Mouse (Mus musculus) stomach, embryonic 15.5 days (tissue): ENCODE data around the gene Pde10a. TPM values are rescaled to one million over a fixed set of nuclear protein-coding genes. Genes with fewer than 3 reads are reported as not detected.

Experiments used
- ATAC-seq: fragments of 200-750 bp; cut with Nextera tagmentation; 2 replicates; pipeline ENCODE4 v1.8.0; 2017; ENCODE audit warnings: low read depth, moderate number of reproducible peaks, moderate TSS enrichment; ENCODE audit not compliant: insufficient read depth, low FRiP score
- H3K27ac ChIP-seq: fragments of 300-500 bp; sonication (generic); 2 replicates; pipeline ENCODE4 v1.5.1; 2015; ENCODE audit warnings: mild to moderate bottlenecking, inconsistent platforms
- H3K27me3 ChIP-seq: fragments of 300-500 bp; sonication (generic); replicated peaks from 2 replicates; pipeline ENCODE4 v1.6.1; 2015; ENCODE audit warnings: inconsistent platforms
- H3K36me3 ChIP-seq: fragments of 300-500 bp; sonication (generic); 2 replicates; pipeline ENCODE4 v1.6.1; 2015; ENCODE audit warnings: inconsistent platforms
- H3K4me1 ChIP-seq: fragments of 300-500 bp; sonication (generic); 2 replicates; pipeline ENCODE4 v1.6.1; 2015; ENCODE audit warnings: inconsistent platforms
- H3K4me2 ChIP-seq: fragments of 300-500 bp; sonication (generic); 2 replicates; pipeline ENCODE4 v1.6.1; 2015; ENCODE audit warnings: mild to moderate bottlenecking, inconsistent platforms
- H3K4me3 ChIP-seq: fragments of 300-500 bp; sonication (generic); replicated peaks from 2 replicates; pipeline ENCODE4 v1.5.1; 2015; ENCODE audit warnings: inconsistent platforms
- H3K9ac ChIP-seq: fragments of 300-500 bp; sonication (generic); 2 replicates; pipeline ENCODE4 v1.6.1; 2015; ENCODE audit warnings: inconsistent platforms
- H3K9me3 ChIP-seq: fragments of 300-500 bp; sonication (generic); 2 replicates; pipeline ENCODE4 v1.6.1; 2016; ENCODE audit warnings: inconsistent platforms
- WGBS: fragments of 180-500 bp; shearing (Covaris S2); methylation state at CpG from one replicate; pipeline ENCODE4 v1.1.7; 2015; 5-methylcytosine and 5-hydroxymethylcytosine counted together
- polyA plus RNA-seq: library from polyadenylated mRNA; unstranded; fragments of >200 nt; fragmentation: Nextera tagmentation; extraction: Ambion mirVana; gene quantifications from 2 replicates; pipeline ENCODE4 v1.2.1, GENCODE M21; 2015

The Pde10a gene
- polyA plus RNA-seq, 1 experiment from 2014 or later = 1.4 TPM

DNA sequence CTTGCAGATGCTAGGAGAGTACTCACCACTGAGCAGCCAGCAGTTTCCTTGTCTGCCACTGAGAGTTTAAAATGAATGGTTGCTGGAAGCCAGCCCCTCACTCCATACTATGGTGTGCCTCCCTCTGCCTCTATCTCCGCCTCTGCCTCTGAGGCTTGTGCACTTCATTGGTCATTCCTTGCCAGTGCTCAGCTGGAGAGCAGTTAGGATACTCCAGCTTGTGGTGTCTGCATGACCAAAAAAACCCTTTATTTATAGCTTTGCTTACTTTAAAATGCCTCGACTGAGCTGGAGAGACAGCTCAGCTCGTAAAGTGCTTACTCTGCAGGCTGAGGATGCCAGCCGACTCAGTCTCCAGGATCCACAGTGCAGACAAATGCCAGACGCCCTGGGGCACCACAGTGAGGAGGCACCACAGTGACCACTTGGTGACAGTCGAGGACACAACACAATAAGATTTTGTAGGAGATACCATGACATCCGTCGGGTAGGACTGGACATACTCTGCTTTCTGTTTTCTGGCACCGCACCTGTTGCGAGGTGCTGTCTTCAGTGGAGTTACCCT, 400.7 kb downstream of the Pde10a start:
- ATAC-seq = no peak
- no peak overlapping the region for H3K4me2 ChIP-seq
- no peak overlapping the region for H3K27ac ChIP-seq
- H3K4me1 ChIP-seq = no peaks in the 10 kb centered on the region
- H3K36me3 ChIP-seq = no peaks in the 10 kb centered on the region
- no peaks in the 10 kb centered on the region for H3K9me3 ChIP-seq
- WGBS = 61% methylated on average over 10 of the region's 10 CpGs
- no peak overlapping the region for H3K9ac ChIP-seq
- H3K4me3 ChIP-seq = no peak overlapping the region
- no peaks in the 10 kb centered on the region for H3K27me3 ChIP-seq

DNA sequence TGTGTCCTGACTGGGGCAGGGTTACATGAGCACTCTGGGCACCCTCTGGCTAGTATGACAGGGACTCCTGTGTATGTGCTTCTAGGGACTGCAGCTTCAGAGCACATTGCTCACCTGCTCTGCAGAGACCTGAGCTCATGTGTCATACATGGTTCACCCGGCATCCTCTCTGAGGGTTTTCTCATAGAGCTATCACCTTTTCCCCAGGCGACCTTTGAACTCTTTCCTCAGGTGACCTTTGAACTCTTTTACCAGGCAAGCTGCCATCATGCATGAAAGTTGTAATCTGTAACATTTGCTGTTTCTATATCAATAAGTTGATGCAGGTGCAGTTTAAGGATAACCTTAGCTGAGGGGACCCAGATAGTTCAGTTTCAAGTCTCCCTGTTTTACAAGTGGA, 403.4 kb downstream of the Pde10a start:
- H3K36me3 ChIP-seq = no peaks in the 10 kb centered on the region
- WGBS = 55% methylated on average over 2 of the region's 2 CpGs
- no peaks in the 10 kb centered on the region for H3K9me3 ChIP-seq
- H3K9ac ChIP-seq = no peak overlapping the region
- no peak overlapping the region for H3K4me2 ChIP-seq
- no peak for ATAC-seq
- H3K4me1 ChIP-seq = no peaks in the 10 kb centered on the region
- H3K27ac ChIP-seq = no peak overlapping the region
- H3K4me3 ChIP-seq = no peak overlapping the region
- H3K27me3 ChIP-seq = no peaks in the 10 kb centered on the region

GRCm38 (mm10) chr17:8929636-8930035, 404.5 kb downstream of the Pde10a start:
- WGBS = 59% methylated on average over 8 of the region's 8 CpGs
- H3K27me3 ChIP-seq = no peaks in the 10 kb centered on the region
- no peak overlapping the region for H3K9ac ChIP-seq
- no peaks in the 10 kb centered on the region for H3K36me3 ChIP-seq
- H3K4me3 ChIP-seq = no peak overlapping the region
- H3K4me1 ChIP-seq = no peaks in the 10 kb centered on the region
- H3K9me3 ChIP-seq = no peaks in the 10 kb centered on the region
- H3K4me2 ChIP-seq = no peak overlapping the region
- no peak overlapping the region for H3K27ac ChIP-seq
- ATAC-seq = no peak

DNA sequence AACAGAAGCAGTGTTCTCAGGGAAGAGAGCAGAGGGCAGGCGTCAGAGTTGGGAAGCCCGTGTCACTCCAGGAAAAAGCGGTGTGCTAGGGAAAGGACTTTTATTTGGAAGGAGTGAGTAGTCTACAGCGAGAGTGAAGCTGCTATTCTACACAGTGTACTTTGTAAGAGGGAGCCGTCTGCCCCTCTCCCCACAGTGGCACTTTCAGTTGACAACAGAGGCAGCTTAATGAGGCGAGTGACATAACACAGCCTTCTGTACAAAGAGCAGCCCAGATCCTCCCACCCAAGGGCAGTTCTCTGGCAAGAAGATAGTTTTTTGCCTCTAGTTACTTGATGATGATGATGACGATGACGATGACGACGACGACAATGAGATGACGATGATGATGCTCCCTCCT, 410.4 kb downstream of the Pde10a start:
- 42% methylated on average over 12 of the region's 12 CpGs for WGBS
- H3K9ac ChIP-seq = no peak overlapping the region

DNA sequence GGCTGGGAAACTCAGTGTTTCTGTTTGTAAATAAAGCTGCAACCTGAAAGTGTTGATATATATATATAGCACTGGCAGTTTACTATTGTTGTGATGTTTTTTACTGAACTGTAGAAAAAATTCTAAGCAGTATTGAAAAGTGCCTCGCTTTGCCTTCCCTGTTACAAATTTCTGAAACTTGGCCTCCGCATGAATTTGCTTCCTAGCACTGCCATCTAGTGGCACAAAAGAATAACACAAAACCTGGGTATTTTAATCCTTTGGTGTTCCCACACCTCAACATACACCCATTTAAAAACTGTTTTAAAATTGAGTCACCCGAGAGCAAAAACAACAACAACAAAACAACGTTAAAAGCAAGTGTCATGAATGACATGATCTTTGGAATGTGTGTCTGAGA, 411.4 kb downstream of the Pde10a start:
- 4% methylated on average over 4 of the region's 4 CpGs for WGBS

More for the DNA sequence above, 410.4 kb downstream of the Pde10a start:
- H3K27ac ChIP-seq = no peak overlapping the region
- no peaks in the 10 kb centered on the region for H3K9me3 ChIP-seq
- H3K4me3 ChIP-seq = no peak overlapping the region
- no peaks in the 10 kb centered on the region for H3K27me3 ChIP-seq
- H3K4me2 ChIP-seq = no peak overlapping the region
- H3K36me3 ChIP-seq = no peaks in the 10 kb centered on the region
- no peaks in the 10 kb centered on the region for H3K4me1 ChIP-seq
- no peak; the same call in 1 of the 2 replicates for ATAC-seq

GRCm38 (mm10) chr17:8951588-8951987, 426.4 kb downstream of the Pde10a start:
- ATAC-seq = no peak
- no peak overlapping the region for H3K4me3 ChIP-seq
- H3K9me3 ChIP-seq = no peaks in the 10 kb centered on the region
- H3K27me3 ChIP-seq = no peaks in the 10 kb centered on the region
- no peak overlapping the region for H3K9ac ChIP-seq
- 78% methylated on average over 5 of the region's 5 CpGs for WGBS
- no peaks in the 10 kb centered on the region for H3K36me3 ChIP-seq
- H3K27ac ChIP-seq = no peak overlapping the region
- H3K4me1 ChIP-seq = no peaks in the 10 kb centered on the region
- no peak overlapping the region for H3K4me2 ChIP-seq

More for the DNA sequence above, 411.4 kb downstream of the Pde10a start:
- Histone ChIP-seq H3K27ac (no peak overlapping the region), H3K4me3 (no peak overlapping the region), H3K27me3 (no peaks in the 10 kb centered on the region), H3K4me1 (no peaks in the 10 kb centered on the region), H3K36me3 (no peaks in the 10 kb centered on the region), H3K9ac (no peak overlapping the region), H3K9me3 (no peaks in the 10 kb centered on the region), H3K4me2 (no peak overlapping the region)
- no peak for ATAC-seq

- ATAC-seq = no peak
- Histone ChIP-seq H3K4me3 (no peak overlapping the region), H3K4me2 (no peak overlapping the region), H3K4me1 (no peaks in the 10 kb centered on the region), H3K36me3 (no peaks in the 10 kb centered on the region), H3K9ac (no peak overlapping the region), H3K27ac (no peak overlapping the region), H3K27me3 (no peaks in the 10 kb centered on the region), H3K9me3 (no peaks in the 10 kb centered on the region)
- 87% methylated on average over 8 of the region's 8 CpGs for WGBS
Observed at GRCm38 (mm10) chr17:8952951-8953350, 427.8 kb downstream of the Pde10a start.

- Histone ChIP-seq H3K27ac (no peak overlapping the region), H3K36me3 (no peaks in the 10 kb centered on the region), H3K4me3 (no peak overlapping the region), H3K27me3 (no peaks in the 10 kb centered on the region), H3K4me2 (no peak overlapping the region), H3K4me1 (no peaks in the 10 kb centered on the region), H3K9ac (no peak overlapping the region), H3K9me3 (no peaks in the 10 kb centered on the region)
- no peak for ATAC-seq
- WGBS = 78% methylated on average over 6 of the region's 6 CpGs
Observed at GRCm38 (mm10) chr17:8958125-8958524, 433.0 kb downstream of the Pde10a start.

- H3K36me3 ChIP-seq = no peaks in the 10 kb centered on the region
- no peak overlapping the region for H3K4me3 ChIP-seq
- H3K9me3 ChIP-seq = no peaks in the 10 kb centered on the region
- no peak overlapping the region for H3K9ac ChIP-seq
- no peak overlapping the region for H3K27ac ChIP-seq
- H3K4me1 ChIP-seq = no peaks in the 10 kb centered on the region
- no peaks in the 10 kb centered on the region for H3K27me3 ChIP-seq
- ATAC-seq = no peak
- WGBS = 89% methylated on average over 4 of the region's 4 CpGs
- no peak overlapping the region for H3K4me2 ChIP-seq
Observed at GRCm38 (mm10) chr17:8960386-8960785, 435.2 kb downstream of the Pde10a start.

DNA sequence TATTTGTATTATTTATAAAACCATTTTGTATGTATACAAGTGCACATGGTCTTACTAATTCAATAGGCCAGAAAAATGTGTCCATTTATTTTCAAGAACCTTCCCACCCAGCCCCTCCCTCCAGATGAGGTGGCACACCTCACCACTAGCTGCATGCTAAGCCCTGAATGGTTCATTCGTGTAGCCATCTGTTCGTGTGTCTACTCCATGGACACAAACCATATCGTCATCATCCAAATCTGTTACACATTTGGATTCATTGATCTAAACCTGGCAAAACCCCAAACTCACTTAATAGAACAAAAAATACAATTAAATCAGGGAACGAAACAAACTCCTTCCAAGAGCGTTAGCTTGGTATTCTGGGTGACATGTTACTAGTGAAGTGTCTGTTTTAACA, 435.9 kb downstream of the Pde10a start:
- Histone ChIP-seq H3K27me3 (no peaks in the 10 kb centered on the region), H3K9me3 (no peaks in the 10 kb centered on the region), H3K4me3 (no peak overlapping the region), H3K27ac (no peak overlapping the region), H3K9ac (no peak overlapping the region), H3K4me1 (no peaks in the 10 kb centered on the region), H3K4me2 (no peak overlapping the region), H3K36me3 (no peaks in the 10 kb centered on the region)
- 81% methylated on average over 5 of the region's 5 CpGs for WGBS
- ATAC-seq = no peak

- no peaks in the 10 kb centered on the region for H3K4me1 ChIP-seq
- no peak overlapping the region for H3K4me3 ChIP-seq
- no peak for ATAC-seq
- no peaks in the 10 kb centered on the region for H3K27me3 ChIP-seq
- no peaks in the 10 kb centered on the region for H3K36me3 ChIP-seq
- 67% methylated on average over 14 of the region's 14 CpGs for WGBS
- no peak overlapping the region for H3K9ac ChIP-seq
- no peaks in the 10 kb centered on the region for H3K9me3 ChIP-seq
- H3K4me2 ChIP-seq = no peak overlapping the region
- no peak overlapping the region for H3K27ac ChIP-seq
Observed at GRCm38 (mm10) chr17:8961644-8962043, 436.5 kb downstream of the Pde10a start.

DNA sequence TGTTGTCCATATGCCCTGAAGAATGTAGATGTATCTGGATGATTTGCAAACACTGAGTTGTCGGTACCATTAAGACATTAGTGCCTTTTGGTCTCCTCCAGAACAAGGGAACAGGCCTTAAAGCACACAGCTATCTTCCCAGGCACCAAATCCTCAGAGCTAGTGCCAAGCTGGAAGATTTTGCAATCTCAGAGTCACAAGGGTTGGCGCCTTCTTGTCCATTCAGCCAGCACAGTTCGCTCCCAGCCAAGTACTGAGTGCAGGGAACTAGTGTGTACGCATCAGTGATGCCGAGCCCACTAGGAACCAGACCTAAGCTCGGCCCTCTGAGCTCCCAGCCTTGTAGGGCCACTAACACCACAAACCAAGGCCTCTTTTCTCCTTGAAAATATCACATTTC, 440.0 kb downstream of the Pde10a start:
- no peak overlapping the region for H3K27ac ChIP-seq
- H3K9ac ChIP-seq = no peak overlapping the region
- H3K9me3 ChIP-seq = no peaks in the 10 kb centered on the region
- no peaks in the 10 kb centered on the region for H3K36me3 ChIP-seq
- 88% methylated on average over 6 of the region's 6 CpGs for WGBS
- H3K27me3 ChIP-seq = no peaks in the 10 kb centered on the region
- H3K4me3 ChIP-seq = no peak overlapping the region
- H3K4me1 ChIP-seq = no peaks in the 10 kb centered on the region
- H3K4me2 ChIP-seq = no peak overlapping the region
- ATAC-seq = no peak
